Mouse (Mus musculus) heart, embryonic 11.5 days (tissue): ENCODE data around the gene Abhd17a. TPM values are rescaled to one million over a fixed set of nuclear protein-coding genes. Genes with fewer than 3 reads are reported as not detected.

Source experiments
- ATAC-seq: fragments of 200-750 bp; cut with Nextera tagmentation; replicated peaks from 2 replicates; pipeline ENCODE4 v1.8.0; 2017; ENCODE audit warnings: moderate library complexity; ENCODE audit not compliant: insufficient number of reproducible peaks, low FRiP score, low TSS enrichment
- H3K27ac ChIP-seq: fragments of 300-500 bp; sonication (generic); 2 replicates; pipeline ENCODE4 v1.5.1; 2014; ENCODE audit warnings: mild to moderate bottlenecking, low read depth, low read length
- H3K27me3 ChIP-seq: fragments of 300-500 bp; sonication (generic); 2 replicates; pipeline ENCODE4 v1.6.1; 2014; ENCODE audit warnings: mild to moderate bottlenecking, low read length, mixed read lengths; ENCODE audit not compliant: control insufficient read depth, insufficient read depth
- H3K36me3 ChIP-seq: fragments of 300-500 bp; sonication (generic); 2 replicates; pipeline ENCODE4 v1.6.1; 2014; ENCODE audit warnings: mild to moderate bottlenecking, low read length, moderate library complexity, mixed read lengths; ENCODE audit not compliant: control insufficient read depth, insufficient read depth
- H3K4me1 ChIP-seq: fragments of 300-500 bp; sonication (generic); 2 replicates; pipeline ENCODE4 v1.6.1; 2014; ENCODE audit warnings: low read length; ENCODE audit not compliant: control insufficient read depth, insufficient read depth
- H3K4me2 ChIP-seq: fragments of 300-500 bp; sonication (generic); 2 replicates; pipeline ENCODE4 v1.6.1; 2014; ENCODE audit warnings: mild to moderate bottlenecking, moderate library complexity
- H3K4me3 ChIP-seq: fragments of 300-500 bp; sonication (generic); 2 replicates; pipeline ENCODE4 v1.5.1; 2014; ENCODE audit warnings: low read depth, low read length
- H3K9ac ChIP-seq: fragments of 300-500 bp; sonication (generic); 2 replicates; pipeline ENCODE4 v1.6.1; 2014; ENCODE audit warnings: mild to moderate bottlenecking, low read depth, low read length, moderate library complexity
- H3K9me3 ChIP-seq: fragments of 300-500 bp; sonication (generic); replicated peaks from 2 replicates; pipeline ENCODE4 v1.6.1; 2016; ENCODE audit warnings: low read length; ENCODE audit not compliant: control insufficient read depth
- WGBS: fragments of 180-500 bp; shearing (Covaris S2); extraction: QIAGEN DNeasy Blood & Tissue Kit; methylation state at CpG from one replicate; pipeline ENCODE4 v1.1.7; 2014; ENCODE audit not compliant: insufficient replicate concordance; 5-methylcytosine and 5-hydroxymethylcytosine counted together
- polyA plus RNA-seq: library from polyadenylated mRNA; unstranded; fragments of >200 nt; fragmentation: Nextera tagmentation; extraction: Ambion mirVana; gene quantifications from 2 replicates; pipeline ENCODE4 v1.2.1, GENCODE M21; 2014

Abhd17a gene
- polyA plus RNA-seq, 1 experiment from 2014 or later = 94.3 TPM

GRCm38 (mm10) chr10:80621940-80622660 lies 32.0 kb upstream of the Abhd17a start:
- peak overlapping the region; percentile 95 for H3K27ac ChIP-seq
- H3K27me3 ChIP-seq = no peaks in the 10 kb centered on the region

GRCm38 (mm10) chr10:80621690-80621939 lies 31.5 kb upstream of the Abhd17a start:
- H3K36me3 ChIP-seq = no peaks in the 10 kb centered on the region
- peak overlapping the region; percentile 63 for H3K9ac ChIP-seq
- ATAC-seq = no peak
- H3K4me3 ChIP-seq = peak overlapping the region; percentile 96
- peak overlapping the region; percentile 82 for H3K4me2 ChIP-seq
- no peaks in the 10 kb centered on the region for H3K9me3 ChIP-seq
- no peaks in the 10 kb centered on the region for H3K27me3 ChIP-seq
- H3K27ac ChIP-seq = peak overlapping the region; percentile 95
- 2% methylated on average over 9 of the region's 9 CpGs for WGBS
- H3K4me1 ChIP-seq = peaks cover 30% of the 10 kb centered on the region

More at GRCm38 (mm10) chr10:80621940-80622660, 32.0 kb upstream of the Abhd17a start:
- peak overlapping the region; percentile 99 for H3K4me2 ChIP-seq
- ATAC-seq = peak; percentile 91
- H3K36me3 ChIP-seq = no peaks in the 10 kb centered on the region
- under 1% methylated on average over 64 of the region's 64 CpGs for WGBS
- H3K4me1 ChIP-seq = peaks cover 30% of the 10 kb centered on the region
- H3K9me3 ChIP-seq = no peaks in the 10 kb centered on the region
- peak overlapping the region; percentile 96 for H3K4me3 ChIP-seq
- H3K9ac ChIP-seq = peak overlapping the region; percentile 91

GRCm38 (mm10) chr10:80620796-80621689 lies 30.9 kb upstream of the Abhd17a start:
- H3K4me2 ChIP-seq = peak overlapping the region; percentile 82
- no peaks in the 10 kb centered on the region for H3K27me3 ChIP-seq
- ATAC-seq = no peak
- 56% methylated on average over 16 of the region's 16 CpGs for WGBS
- H3K36me3 ChIP-seq = no peaks in the 10 kb centered on the region
- no peaks in the 10 kb centered on the region for H3K9me3 ChIP-seq
- H3K4me1 ChIP-seq = peaks cover 27% of the 10 kb centered on the region
- H3K9ac ChIP-seq = peak overlapping the region; percentile 63
- peak overlapping the region; percentile 96 for H3K4me3 ChIP-seq
- H3K27ac ChIP-seq = peak overlapping the region; percentile 95

- H3K36me3 ChIP-seq = no peaks in the 10 kb centered on the region; the same call in 1 of the 2 replicates
- no peak overlapping the region for H3K4me2 ChIP-seq
- H3K9me3 ChIP-seq = no peaks in the 10 kb centered on the region
- no peak overlapping the region for H3K27ac ChIP-seq
- whole genome bisulfite sequencing = 76% methylated on average over 9 of the region's 9 CpGs
- H3K27me3 ChIP-seq = no peaks in the 10 kb centered on the region
- no peak for ATAC-seq
- peaks cover 22% of the 10 kb centered on the region for H3K4me1 ChIP-seq
- no peak overlapping the region for H3K9ac ChIP-seq
- H3K4me3 ChIP-seq = no peak overlapping the region
Observed at GRCm38 (mm10) chr10:80620365-80620764, 30.2 kb upstream of the Abhd17a start.

GRCm38 (mm10) chr10:80619465-80620244 lies 29.5 kb upstream of the Abhd17a start:
- Histone ChIP-seq H3K4me1 (peaks cover 18% of the 10 kb centered on the region), H3K27ac (no peak overlapping the region), H3K4me2 (no peak overlapping the region), H3K4me3 (no peak overlapping the region), H3K9ac (no peak overlapping the region), H3K9me3 (no peaks in the 10 kb centered on the region), H3K27me3 (no peaks in the 10 kb centered on the region), H3K36me3 (peaks cover 6% of the 10 kb centered on the region)
- WGBS = 25% methylated on average over 8 of the region's 8 CpGs
- ATAC-seq = no peak

GRCm38 (mm10) chr10:80618181-80618580 lies 28.0 kb upstream of the Abhd17a start:
- H3K27ac ChIP-seq = no peak overlapping the region
- no peaks in the 10 kb centered on the region for H3K9me3 ChIP-seq
- 49% methylated on average over 9 of the region's 9 CpGs for WGBS
- no peak overlapping the region for H3K4me3 ChIP-seq
- H3K27me3 ChIP-seq = no peaks in the 10 kb centered on the region
- peaks cover 11% of the 10 kb centered on the region for H3K36me3 ChIP-seq
- H3K9ac ChIP-seq = no peak overlapping the region
- no peak for ATAC-seq
- H3K4me1 ChIP-seq = peaks cover 4% of the 10 kb centered on the region
- no peak overlapping the region for H3K4me2 ChIP-seq

- peaks cover 17% of the 10 kb centered on the region for H3K36me3 ChIP-seq
- ATAC-seq = no peak
Observed at GRCm38 (mm10) chr10:80614351-80614750, 24.2 kb upstream of the Abhd17a start.

GRCm38 (mm10) chr10:80613821-80614220 lies 23.7 kb upstream of the Abhd17a start:
- Histone ChIP-seq H3K9me3 (no peaks in the 10 kb centered on the region), H3K4me2 (no peak overlapping the region), H3K36me3 (peaks cover 17% of the 10 kb centered on the region), H3K4me3 (no peak overlapping the region), H3K27me3 (no peaks in the 10 kb centered on the region), H3K4me1 (no peaks in the 10 kb centered on the region), H3K27ac (no peak overlapping the region), H3K9ac (no peak overlapping the region)
- WGBS = 74% methylated on average over 3 of the region's 3 CpGs
- no peak for ATAC-seq

More at GRCm38 (mm10) chr10:80614351-80614750, 24.2 kb upstream of the Abhd17a start:
- Histone ChIP-seq H3K4me1 (no peaks in the 10 kb centered on the region), H3K4me3 (no peak overlapping the region), H3K27ac (no peak overlapping the region), H3K27me3 (no peaks in the 10 kb centered on the region), H3K4me2 (no peak overlapping the region), H3K9ac (no peak overlapping the region), H3K9me3 (no peaks in the 10 kb centered on the region)
- WGBS = 87% methylated on average over 6 of the region's 6 CpGs
